21 mouse cellular contexts compared by ENCODE assay signal in the genomic region with DNA sequence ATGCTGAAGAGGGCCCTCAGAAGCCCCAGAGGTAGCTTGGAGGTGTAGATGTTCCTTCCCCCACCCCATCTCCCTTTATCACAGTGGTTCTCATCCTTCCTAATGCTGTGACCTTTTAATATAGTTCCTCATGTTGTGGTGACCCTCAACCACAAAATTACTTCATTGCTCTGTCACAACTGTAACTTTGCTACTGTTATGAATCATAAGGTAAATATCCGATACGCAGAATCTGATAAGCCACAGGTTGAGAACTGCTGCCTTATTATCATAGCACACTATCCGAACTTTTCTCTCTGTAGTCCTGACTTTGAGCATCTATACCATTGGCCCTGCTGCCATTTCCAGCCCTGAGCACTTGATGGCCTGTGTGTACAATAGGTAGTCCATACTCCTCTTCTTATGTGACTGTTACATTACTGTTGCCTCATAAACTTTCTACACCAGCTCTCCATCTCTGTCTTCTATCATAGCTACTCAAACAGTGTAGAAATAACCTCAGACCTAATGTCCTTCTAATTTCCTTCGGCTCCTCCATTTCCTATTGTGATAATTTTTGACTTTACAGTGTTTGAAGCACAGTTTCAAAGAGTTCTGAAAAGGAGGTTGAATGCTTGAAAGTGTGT. TPM values are rescaled to one million over a fixed set of nuclear protein-coding genes. Genes with fewer than 3 reads are reported as not detected.
"Had no signal": no experiment of that assay in that cellular context is flagged by ENCODE, and none has a peak within 500 bp of the region (broad histone marks: within the 10 kb centered on the region; RNA-seq: fewer than 3 reads in every experiment).

No protein-coding gene starts in this region.

- H3K27me3 ChIP-seq: limb, embryonic 13.5 days; liver, embryonic 12.5 days; liver, embryonic 15.5 days; lung, embryonic 15.5 days; midbrain, embryonic 13.5 days; neural tube, embryonic 12.5 days had no signal

- H3K4me3 ChIP-seq: limb, embryonic 10.5 days; limb, embryonic 13.5 days; liver, embryonic 12.5 days; liver, embryonic 15.5 days; lung, embryonic 15.5 days; midbrain, embryonic 10.5 days; midbrain, embryonic 13.5 days; neural tube, embryonic 12.5 days had no signal

- H3K27ac ChIP-seq: limb, embryonic 10.5 days; limb, embryonic 13.5 days; liver, embryonic 12.5 days; liver, embryonic 15.5 days; lung, embryonic 15.5 days; midbrain, embryonic 10.5 days; midbrain, embryonic 13.5 days; neural tube, embryonic 12.5 days had no signal

- H3K9me3 ChIP-seq: limb, embryonic 10.5 days; limb, embryonic 13.5 days; liver, embryonic 12.5 days; liver, embryonic 15.5 days; lung, embryonic 15.5 days; midbrain, embryonic 10.5 days; midbrain, embryonic 13.5 days; neural tube, embryonic 12.5 days had no signal

- ATAC-seq: liver, embryonic 12.5 days; midbrain, embryonic 13.5 days; midbrain, embryonic 16.5 days had no signal

- DNase-seq: kidney, adult 2 months; kidney, postnatal 10 days; kidney, postnatal 36 days; liver; lung, adult 18-20 months; lung, postnatal 10 days; lung, postnatal 36 days; thymus, adult 18-20 months; thymus, postnatal 36 days had no signal

- H3K9ac ChIP-seq: limb, embryonic 13.5 days; liver, embryonic 12.5 days; liver, embryonic 15.5 days; lung, embryonic 15.5 days; midbrain, embryonic 13.5 days; neural tube, embryonic 12.5 days had no signal

- H3K4me1 ChIP-seq: limb, embryonic 10.5 days; limb, embryonic 13.5 days; liver, embryonic 12.5 days; liver, embryonic 15.5 days; lung, embryonic 15.5 days; midbrain, embryonic 13.5 days; neural tube, embryonic 12.5 days had no signal

- H3K36me3 ChIP-seq: limb, embryonic 10.5 days; limb, embryonic 13.5 days; liver, embryonic 12.5 days; liver, embryonic 15.5 days; lung, embryonic 15.5 days; midbrain, embryonic 10.5 days; midbrain, embryonic 13.5 days; neural tube, embryonic 12.5 days had no signal

- H3K4me2 ChIP-seq: limb, embryonic 13.5 days; liver, embryonic 12.5 days; liver, embryonic 15.5 days; lung, embryonic 15.5 days; midbrain, embryonic 13.5 days; neural tube, embryonic 12.5 days had no signal

RNA-seq across cellular contexts. Expression of gene Gm7879, which starts 2.4 kb away (rescaled TPM):
- polyA plus RNA-seq: kidney, embryonic 14.5 days; lung, embryonic 15.5 days; neural tube, embryonic 12.5 days; small intestine, adult 2 months; spleen, adult 2 months had no signal
